Mouse (Mus musculus) lung, postnatal 25 days (tissue): ENCODE results near the gene Olfr382.
"Not testable (repeated sequence)": the region's sequence is repeated elsewhere in the genome, so short reads cannot be mapped to it uniquely, and the experiment has no call there.

Experiments
- DNase-seq: peaks from one replicate; pipeline ENCODE4 v3.0.0; 2022; ENCODE audit warnings: low spot score

Gene Olfr382

GRCm38 (mm10) chr11:73517097-73517496 is at the start of gene Olfr382:
Gene Olfr382, minus strand, starts transcription at chr11:73517197.
- DNase-seq: no peak

GRCm38 (mm10) chr11:73528971-73529370 is 12.0 kb upstream of the Olfr382 start:
- DNase-seq: not testable (repeated sequence)

DNA sequence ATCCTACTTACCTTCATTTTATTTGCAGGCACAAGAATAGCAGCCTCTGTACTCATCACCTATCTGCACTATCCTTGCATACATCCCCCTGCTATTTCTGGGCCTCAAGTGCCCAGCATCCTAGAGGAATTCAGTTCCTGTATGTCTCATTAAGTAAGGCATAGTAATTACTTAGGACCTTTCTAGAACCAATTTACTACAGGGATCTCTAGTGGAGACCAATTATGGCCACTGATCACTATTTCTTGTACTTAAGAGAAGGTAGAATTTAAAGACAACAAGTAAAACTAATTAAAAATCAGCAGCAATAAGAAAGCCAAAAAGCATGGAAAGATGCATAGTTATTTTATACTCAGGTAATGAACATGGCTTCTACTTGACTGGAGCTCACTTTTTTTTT is 25.5 kb downstream of the Olfr382 start, which contains the start of gene Olfr381:
Olfr381 (minus strand) TSS at position 101 of the 400 bp plus-strand sequence.
- DNase-seq: no peak
